Mouse (Mus musculus): ENCODE results near the gene S100a8.

The S100a8 gene

DNA sequence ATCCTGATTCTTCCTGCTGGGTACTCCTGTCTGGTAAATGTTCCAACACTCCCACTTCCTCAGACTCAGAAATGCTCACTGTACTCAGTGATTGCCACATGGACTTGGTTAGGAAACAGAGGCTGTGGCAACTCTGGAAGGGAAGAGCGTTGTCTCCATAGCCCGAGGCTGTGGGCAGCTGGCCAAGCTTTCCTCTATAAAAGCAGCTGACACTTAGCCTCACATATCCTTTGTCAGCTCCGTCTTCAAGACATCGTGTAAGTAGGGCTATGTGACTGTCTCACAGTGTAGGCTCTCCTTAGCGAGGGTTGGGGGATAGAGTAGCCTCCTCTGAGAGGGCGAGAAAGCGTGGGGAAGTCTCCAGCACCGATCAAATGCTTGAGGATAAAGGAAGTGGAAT lies at the start of gene S100a8:
S100a8 (plus strand) TSS at position 133 of the 400 bp plus-strand sequence.
- no peak for DNase-seq

GRCm38 (mm10) chr3:90621552-90621951 lies 47.2 kb upstream of the S100a8 start:
- DNase-seq, result no peak

- DNase-seq, result peak; percentile 65
Measured at GRCm38 (mm10) chr3:90623435-90624071, 45.2 kb upstream of the S100a8 start.

DNA sequence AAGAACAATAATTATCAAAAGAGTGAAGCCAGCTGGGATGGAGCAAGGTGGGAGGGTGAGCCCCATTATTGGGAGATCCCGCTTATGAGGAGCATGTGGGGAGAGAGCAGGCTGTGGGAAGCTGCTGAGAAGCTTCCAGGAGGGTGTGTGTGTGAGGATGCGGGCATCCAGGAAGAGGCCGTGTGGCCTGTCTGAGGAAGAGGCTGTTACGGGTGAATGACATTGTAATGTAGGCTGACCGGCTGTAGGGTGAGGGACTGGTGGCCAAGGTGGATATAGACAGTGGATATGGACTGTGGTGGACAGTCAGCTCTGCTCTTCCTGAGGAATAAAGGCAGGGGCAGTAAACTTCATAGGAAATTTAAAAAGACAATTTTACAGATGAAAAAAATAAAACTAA lies 43.3 kb upstream of the S100a8 start:
- no peak for DNase-seq

DNA sequence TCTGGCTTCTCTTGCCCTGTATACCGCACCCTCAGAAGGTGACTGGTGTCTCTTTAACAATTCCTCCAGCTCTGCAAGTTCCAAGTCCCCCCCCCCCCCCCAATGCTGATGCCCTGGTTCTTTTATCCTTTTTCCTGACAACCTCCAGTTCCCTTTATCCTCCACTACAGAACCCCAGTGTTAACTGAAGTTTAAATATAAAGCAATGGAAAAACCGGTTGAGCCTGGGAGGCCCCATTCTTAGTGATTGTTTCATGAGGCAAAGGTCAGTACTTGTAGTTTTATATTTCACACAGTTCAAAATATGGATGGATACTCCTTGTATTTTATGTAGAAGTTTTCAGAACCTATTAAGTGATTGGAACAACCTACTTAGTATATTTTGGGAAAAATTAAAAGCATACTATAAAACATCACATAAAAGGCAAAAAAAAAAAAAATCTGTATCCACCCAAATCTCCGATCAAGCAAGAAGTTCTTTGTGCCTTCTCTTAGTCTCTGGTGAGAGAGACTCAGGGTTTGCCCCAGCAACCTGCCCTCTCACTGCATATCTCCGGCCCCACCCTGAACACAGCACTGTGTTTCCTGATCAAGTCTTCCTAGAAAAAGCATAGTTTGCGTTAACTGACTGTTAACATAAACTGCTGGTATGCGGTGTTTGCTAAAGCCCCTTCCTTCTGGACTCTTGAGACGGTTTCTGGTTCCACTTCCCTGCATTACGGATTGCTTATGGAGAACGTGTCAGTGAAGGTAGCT lies 42.3 kb upstream of the S100a8 start:
- DNase-seq, result no peak

- DNase-seq, result no peak
Measured at GRCm38 (mm10) chr3:90627366-90627765, 41.4 kb upstream of the S100a8 start.

GRCm38 (mm10) chr3:90627807-90628206 lies 41.0 kb upstream of the S100a8 start:
- DNase-seq, result no peak

- DNase-seq, result no peak
Measured at GRCm38 (mm10) chr3:90629298-90629697, 39.5 kb upstream of the S100a8 start.

GRCm38 (mm10) chr3:90631984-90632383 lies 36.8 kb upstream of the S100a8 start:
- no peak for DNase-seq

GRCm38 (mm10) chr3:90638511-90639275 lies 30.1 kb upstream of the S100a8 start:
- DNase-seq, result no peak

- no peak for DNase-seq
Measured at GRCm38 (mm10) chr3:90639511-90640154, 29.1 kb upstream of the S100a8 start.

DNA sequence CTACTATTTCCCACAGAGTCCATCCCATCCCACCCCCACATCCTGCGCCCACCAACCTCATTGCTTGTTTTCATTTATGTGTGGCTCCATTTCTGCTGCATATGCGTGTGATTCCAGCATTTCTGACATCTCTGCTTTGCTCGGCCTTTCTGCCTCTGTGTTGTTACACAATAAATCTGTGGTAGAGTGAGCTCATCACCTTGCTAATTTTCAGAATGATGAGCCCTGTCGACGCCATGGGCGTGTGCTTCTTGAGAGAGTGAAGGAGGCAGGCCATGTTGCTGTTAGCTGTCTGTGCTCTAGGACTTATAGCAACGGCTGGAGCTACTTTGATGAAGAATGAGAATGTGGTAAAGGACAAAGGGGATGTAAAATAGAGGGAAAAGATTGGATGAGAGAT lies 27.8 kb upstream of the S100a8 start:
- no peak for DNase-seq

DNA sequence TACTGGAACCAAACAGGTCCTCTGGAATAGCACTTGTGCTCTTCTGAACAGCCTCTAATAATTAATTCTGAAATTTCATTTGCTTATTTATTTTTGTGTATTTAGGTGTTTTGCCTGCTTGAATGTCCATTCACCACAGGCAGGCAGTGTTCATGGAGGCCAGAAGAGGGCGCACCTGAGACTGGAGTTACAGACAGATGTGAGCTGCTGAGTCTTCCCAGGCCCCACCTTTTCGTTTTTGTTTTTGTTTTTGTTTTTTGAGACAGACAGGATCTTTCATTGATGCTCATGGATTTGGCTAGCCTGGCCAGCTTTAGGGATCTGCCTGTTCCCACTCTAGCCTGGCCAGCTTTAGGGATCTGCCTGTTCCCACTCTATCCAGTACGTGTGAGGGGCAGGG lies 24.6 kb upstream of the S100a8 start:
- DNase-seq, result peak; percentile 58

DNA sequence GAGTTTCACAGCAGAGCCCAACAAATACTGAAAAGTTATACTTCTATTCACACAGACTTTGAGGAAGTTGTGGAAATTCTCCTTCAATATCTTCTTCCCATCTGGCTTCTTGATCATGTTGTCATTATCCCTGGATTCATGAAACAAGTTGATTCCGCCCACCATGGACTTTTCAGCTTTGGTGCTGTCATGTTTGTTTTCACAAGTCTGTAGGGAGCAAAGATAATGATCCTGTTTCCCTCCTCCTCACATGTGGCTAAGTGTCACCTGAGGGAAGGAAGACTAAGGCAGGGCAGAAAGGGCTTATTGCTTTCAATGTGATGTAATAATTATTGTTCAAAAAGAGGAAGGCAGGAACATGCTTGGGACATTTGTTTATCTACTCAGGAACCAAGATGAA lies 21.5 kb upstream of the S100a8 start:
- DNase-seq, result no peak

DNA sequence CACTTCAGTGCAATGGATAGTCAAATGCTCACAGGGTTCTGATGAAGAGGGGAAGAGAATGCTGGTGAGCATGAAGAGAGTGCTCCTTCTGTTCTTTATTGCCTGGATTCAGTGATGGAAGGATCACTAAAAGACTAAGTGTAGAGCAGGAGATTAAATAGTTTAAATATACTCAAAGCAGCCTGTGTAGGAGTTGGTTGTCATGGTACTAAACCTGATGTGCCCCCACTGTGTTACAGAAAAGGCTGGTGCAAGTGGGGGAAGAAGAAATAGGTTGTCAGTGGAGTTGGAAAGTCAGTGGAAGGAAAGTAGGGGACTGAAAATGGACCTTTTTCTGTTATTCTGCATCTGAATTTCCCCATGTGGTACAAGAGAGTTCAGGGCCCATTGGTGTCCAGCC lies 19.8 kb upstream of the S100a8 start:
- DNase-seq, result no peak

DNA sequence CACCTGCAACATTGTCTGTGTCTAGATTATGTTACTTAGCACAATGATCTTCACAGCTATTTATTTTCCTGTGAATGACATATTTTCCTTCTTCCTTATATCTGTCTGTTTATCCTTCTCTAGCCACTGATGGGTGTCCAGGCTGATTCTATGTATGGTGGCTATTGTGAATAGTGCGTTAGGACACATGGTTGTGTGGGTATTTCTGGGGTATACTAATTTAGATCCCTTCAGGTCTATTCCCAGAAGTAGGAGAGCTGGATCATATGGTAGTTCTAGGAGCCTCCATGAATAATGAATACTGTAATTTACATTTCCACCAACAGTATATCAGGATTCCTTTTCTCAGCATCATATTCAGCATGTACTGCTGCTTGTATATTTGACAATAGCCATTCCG lies 18.9 kb upstream of the S100a8 start:
- DNase-seq, result no peak

GRCm38 (mm10) chr3:90652878-90653508 lies 15.8 kb upstream of the S100a8 start:
- peak; percentile 84 for DNase-seq

DNA sequence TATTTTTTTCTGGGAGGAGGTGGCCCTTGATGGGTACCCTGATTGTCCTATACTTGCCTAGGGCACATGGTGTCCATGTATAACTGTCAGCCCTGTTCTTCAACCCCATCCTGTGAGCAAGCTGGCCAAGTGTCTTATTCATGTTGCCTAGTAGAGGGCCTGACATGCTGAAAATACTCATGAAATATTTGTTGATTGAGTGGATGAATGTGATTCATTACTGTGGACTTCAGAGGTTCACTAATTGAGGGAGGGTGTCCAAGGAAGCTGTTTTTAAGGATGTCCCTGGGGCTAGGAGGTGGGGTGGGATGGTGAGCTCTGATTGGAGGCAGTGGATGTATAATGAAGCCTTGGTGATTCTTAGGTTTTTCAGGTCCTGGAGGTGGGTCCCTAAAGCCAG lies 15.1 kb upstream of the S100a8 start, which contains the start of gene S100a7a:
S100a7a (plus strand) TSS at position 301 of the 400 bp plus-strand sequence.
- DNase-seq, result no peak

DNA sequence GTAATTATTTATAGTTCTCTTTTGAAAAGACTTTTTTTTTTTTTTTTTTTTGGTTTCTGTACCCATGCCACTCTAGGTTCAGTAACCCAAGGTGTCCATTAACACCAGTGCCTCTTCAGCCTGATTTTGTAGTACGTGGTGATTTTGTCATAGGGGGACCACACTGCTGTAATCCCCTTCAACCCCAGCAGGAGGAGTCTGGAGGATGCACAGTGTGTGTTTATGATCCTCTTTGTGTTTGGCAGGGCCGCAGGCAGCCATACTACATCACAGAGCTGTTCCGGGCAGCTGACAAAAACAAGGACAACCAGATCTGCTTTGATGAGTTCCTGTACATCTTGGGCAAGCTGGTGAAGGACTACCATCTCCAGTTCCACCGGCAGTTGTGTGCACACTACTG lies 11.4 kb upstream of the S100a8 start:
- DNase-seq, result no peak

GRCm38 (mm10) chr3:90659364-90660044 lies 9.3 kb upstream of the S100a8 start:
- DNase-seq, result no peak

DNA sequence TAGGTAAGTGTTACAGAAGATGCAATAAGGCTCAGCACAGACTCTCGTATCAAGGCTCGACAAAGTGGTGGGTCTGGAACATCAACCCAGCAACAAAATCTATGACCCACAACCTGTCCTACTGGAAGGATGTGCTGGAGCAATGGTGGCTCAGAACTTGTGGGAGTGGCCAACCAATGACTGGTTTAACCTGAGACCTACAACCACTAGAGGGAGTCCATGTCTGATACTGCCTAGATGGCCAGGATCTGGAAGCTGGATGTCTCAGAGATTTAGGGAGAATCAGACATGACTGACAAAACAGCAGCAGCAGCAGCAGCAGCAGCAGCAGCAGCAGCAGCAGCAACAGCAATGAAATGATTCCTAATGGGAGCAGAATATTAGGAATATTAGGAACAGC lies 4.6 kb upstream of the S100a8 start:
- DNase-seq, result no peak

DNA sequence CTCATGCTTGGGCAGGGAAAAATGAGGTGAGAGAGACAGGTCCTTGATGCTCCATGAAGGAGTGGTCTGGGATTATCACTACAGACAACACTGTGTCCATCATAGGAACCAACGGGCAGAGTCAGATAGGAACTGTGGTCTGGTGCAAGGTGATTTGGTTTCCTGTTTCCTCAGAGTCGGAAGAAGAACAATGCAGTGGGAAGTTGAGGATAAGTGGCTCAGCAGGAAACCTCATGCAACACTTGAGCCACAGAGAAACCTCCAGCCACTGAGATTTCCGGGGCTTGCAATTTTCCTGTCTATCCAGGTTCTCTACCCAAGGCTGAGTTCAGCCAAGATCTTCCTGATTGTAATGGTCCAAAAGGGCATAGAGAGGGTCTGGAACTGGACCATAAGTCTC lies 9.9 kb downstream of the S100a8 start:
- DNase-seq, result no peak

All from right cerebral cortex, postnatal 14 days (tissue).